Mouse (Mus musculus) kidney, postnatal 0 days (tissue): Measurements from ENCODE around the gene Pidd1. TPM values are rescaled to one million over a fixed set of nuclear protein-coding genes. Genes with fewer than 3 reads are reported as not detected.
A peak's percentile ranks its signal among the peaks of the same experiment; 100 is the strongest.

Experiments
- ATAC-seq: fragments of 200-750 bp; cut with Nextera tagmentation; replicated peaks from 2 replicates; pipeline ENCODE4 v1.8.0; 2017; ENCODE audit warnings: low read depth, moderate number of reproducible peaks, moderate TSS enrichment, moderate library complexity; ENCODE audit not compliant: low FRiP score
- DNase-seq: peaks from one replicate; pipeline ENCODE4 v3.0.0-alpha.2; 2016; ENCODE audit warnings: low spot score
- H3K27ac ChIP-seq: fragments of 300-500 bp; sonication (generic); 2 replicates; pipeline ENCODE4 v1.5.1; 2014; ENCODE audit warnings: mild to moderate bottlenecking
- H3K27me3 ChIP-seq: fragments of 300-500 bp; sonication (generic); 2 replicates; pipeline ENCODE4 v1.6.1; 2014; ENCODE audit warnings: low read length, mixed read lengths; ENCODE audit not compliant: insufficient read depth
- H3K36me3 ChIP-seq: fragments of 300-500 bp; sonication (generic); 2 replicates; pipeline ENCODE4 v1.6.1; 2014; ENCODE audit warnings: low read length, mixed read lengths; ENCODE audit not compliant: insufficient read depth
- H3K4me1 ChIP-seq: fragments of 300-500 bp; sonication (generic); replicated peaks from 2 replicates; pipeline ENCODE4 v1.6.1; 2014; ENCODE audit warnings: antibody characterized with exemption, low read length, mixed read lengths; ENCODE audit not compliant: insufficient read depth
- H3K4me2 ChIP-seq: fragments of 300-500 bp; sonication (generic); 2 replicates; pipeline ENCODE4 v1.6.1; 2014; ENCODE audit warnings: mild to moderate bottlenecking, low read length, moderate library complexity, mixed read lengths
- H3K4me3 ChIP-seq: fragments of 300-500 bp; sonication (generic); replicated peaks from 2 replicates; pipeline ENCODE4 v1.5.1; 2014; ENCODE audit warnings: low read depth, low read length
- H3K9ac ChIP-seq: fragments of 300-500 bp; sonication (generic); 2 replicates; pipeline ENCODE4 v1.6.1; 2014; ENCODE audit warnings: low read depth, low read length
- H3K9me3 ChIP-seq: fragments of 300-500 bp; sonication (generic); replicated peaks from 2 replicates; pipeline ENCODE4 v1.6.1; 2016; ENCODE audit warnings: low read length, inconsistent platforms, mixed read lengths
- CTCF ChIP-seq: IDR thresholded peaks from 2 replicates; pipeline ENCODE4 v1.5.1; 2016; ENCODE audit warnings: antibody characterized with exemption, low read depth, mild to moderate bottlenecking, moderate library complexity
- WGBS: fragments of 180-500 bp; shearing (Covaris S2); extraction: QIAGEN DNeasy Blood & Tissue Kit; methylation state at CpG from one replicate; pipeline ENCODE4 v1.1.7; 2014; 5-methylcytosine and 5-hydroxymethylcytosine counted together
- polyA plus RNA-seq: library from polyadenylated mRNA; unstranded; fragments of >200 nt; fragmentation: Nextera tagmentation; extraction: Ambion mirVana; gene quantifications from 2 replicates; pipeline ENCODE4 v1.2.1, GENCODE M21; 2015

Gene Pidd1
- polyA plus RNA-seq, 1 experiment from 2014 or later = 3.6 TPM

DNA sequence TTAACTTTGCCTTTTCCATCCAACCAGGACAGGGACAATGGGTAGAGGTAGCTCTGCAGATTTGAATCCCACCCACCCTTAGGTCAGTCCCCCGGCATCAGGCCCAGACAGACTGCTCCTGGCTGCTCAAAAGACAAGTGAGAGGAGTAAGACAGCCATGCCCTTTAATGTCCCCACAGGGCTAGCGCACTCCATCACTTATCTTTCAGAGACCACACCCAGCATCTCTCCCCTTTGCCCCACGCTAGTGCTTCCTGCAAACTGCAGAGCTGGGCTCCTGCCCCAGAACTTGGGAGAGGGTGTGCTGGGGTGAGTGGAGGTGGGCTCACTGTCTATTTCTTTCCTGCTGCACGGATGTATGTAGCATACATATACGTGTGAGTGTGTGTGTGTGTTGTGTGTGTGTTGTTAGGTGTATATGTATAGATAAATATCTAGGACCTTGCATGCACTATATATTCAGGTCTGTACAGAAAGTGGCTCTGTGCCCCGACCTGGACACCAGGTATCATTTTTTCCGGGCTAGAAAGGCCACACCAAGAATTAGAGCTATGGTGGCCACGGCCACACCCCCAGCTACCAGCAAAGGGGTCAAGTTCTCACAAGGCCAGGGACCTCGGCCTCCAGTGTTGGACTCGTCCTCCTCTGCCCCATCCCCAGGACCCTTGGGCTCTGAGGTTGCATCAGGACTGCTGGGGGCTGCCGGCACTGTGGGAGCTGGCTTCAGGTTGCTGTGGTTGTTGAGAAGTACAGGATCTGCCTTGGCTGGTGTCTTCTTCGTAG is 16.7 kb downstream of the Pidd1 start:
- H3K36me3 ChIP-seq = peaks cover 16% of the 10 kb centered on the region; the same call in 1 of the 2 replicates
- H3K4me1 ChIP-seq = no peaks in the 10 kb centered on the region
- TF ChIP-seq CTCF = no peak
- WGBS = 83% methylated on average over 12 of the region's 12 CpGs
- no peaks in the 10 kb centered on the region for H3K9me3 ChIP-seq
- no peak overlapping the region for H3K9ac ChIP-seq
- H3K27me3 ChIP-seq = no peaks in the 10 kb centered on the region
- H3K4me3 ChIP-seq = no peak overlapping the region
- H3K27ac ChIP-seq = no peak overlapping the region
- DNase-seq (no peak), ATAC-seq (no peak)
- no peak overlapping the region for H3K4me2 ChIP-seq

DNA sequence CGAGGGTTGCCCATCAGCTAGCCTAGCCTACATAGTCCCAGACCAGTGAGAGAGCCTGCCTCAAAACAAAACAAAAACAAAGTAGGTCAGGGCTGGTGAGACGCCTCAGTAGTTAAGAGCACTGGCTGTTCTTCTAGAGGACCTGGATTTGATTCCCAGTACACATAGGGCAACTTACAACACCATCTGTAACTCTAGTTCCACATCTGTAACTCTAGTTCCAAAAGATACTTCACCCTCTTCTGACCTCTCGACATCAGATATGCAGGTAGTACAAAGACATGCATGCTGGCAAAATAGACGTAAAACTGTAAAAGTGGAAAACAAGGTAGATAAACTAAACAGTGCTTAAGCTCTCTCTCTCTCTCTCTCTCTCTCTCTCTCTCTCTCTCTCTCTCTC is 20.0 kb downstream of the Pidd1 start:
- no peak for DNase-seq
- 56% methylated on average over 4 of the region's 4 CpGs for WGBS
- Histone ChIP-seq H3K4me1 (no peaks in the 10 kb centered on the region), H3K27me3 (no peaks in the 10 kb centered on the region), H3K9me3 (no peaks in the 10 kb centered on the region), H3K4me3 (no peak overlapping the region), H3K36me3 (no peaks in the 10 kb centered on the region), H3K27ac (no peak overlapping the region), H3K9ac (no peak overlapping the region), H3K4me2 (no peak overlapping the region)
- no peak for TF ChIP-seq CTCF
- no peak for ATAC-seq

DNA sequence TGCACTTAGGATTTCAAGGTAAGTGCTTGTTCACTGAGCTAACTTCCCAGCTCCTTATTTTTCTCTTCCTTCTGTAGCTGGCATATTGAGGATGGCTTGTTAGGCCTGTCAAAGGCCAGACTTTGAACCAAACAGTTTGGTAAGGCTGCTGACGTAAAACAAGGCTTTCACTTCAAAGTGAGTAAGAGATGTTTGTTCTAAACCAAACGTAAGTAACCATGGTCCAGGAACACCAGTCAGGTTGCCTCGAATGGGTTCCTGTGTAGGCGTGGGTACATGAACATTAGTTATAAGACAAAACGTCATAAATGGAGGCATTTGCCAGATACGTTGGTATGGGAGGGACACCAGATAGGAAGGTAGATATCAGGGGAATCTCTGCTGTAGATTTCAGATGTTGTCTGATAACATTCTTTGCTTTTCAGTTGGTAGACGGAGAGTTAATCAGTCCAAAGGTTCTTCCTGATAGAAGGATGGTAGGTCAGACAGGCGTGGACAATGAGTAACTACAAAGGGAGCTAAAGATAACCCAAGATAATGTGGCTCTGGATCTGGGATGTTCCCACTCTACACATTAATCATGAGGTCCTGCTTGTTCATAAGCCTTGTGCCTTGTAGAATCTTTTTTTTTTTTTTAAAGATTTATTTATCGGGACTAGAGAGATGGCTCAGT is 23.7 kb downstream of the Pidd1 start:
- 78% methylated on average over 9 of the region's 9 CpGs for WGBS
- DNase-seq = no peak
- no peak for ATAC-seq
- H3K4me3 ChIP-seq = no peak overlapping the region
- no peak overlapping the region for H3K27ac ChIP-seq
- TF ChIP-seq CTCF = no peak
- H3K36me3 ChIP-seq = no peaks in the 10 kb centered on the region
- H3K9ac ChIP-seq = no peak overlapping the region
- H3K9me3 ChIP-seq = no peaks in the 10 kb centered on the region
- no peak overlapping the region for H3K4me2 ChIP-seq
- H3K4me1 ChIP-seq = no peaks in the 10 kb centered on the region; the same call in 1 of the 2 replicates
- no peaks in the 10 kb centered on the region for H3K27me3 ChIP-seq

DNA sequence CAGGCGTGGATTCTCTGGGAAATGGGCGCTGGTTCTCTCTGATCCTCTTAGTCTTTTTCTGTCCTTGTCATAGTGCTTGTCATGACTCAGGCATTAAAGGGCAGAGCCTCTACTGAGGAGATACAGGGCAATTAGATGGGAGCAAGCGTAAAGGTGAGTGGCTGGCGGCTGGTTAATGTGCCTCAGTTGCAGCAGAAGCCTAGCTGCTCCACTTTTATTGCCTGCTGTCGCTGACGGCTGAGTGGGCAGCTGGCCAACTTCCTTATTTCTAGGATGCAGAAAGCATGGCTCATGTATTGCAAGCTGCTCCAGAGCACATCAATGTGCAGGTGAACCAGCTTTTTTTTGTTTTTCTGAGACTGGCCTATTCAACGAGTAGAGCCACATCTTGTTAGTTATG is 24.9 kb downstream of the Pidd1 start:
- DNase-seq (peak; percentile 22), ATAC-seq (no peak)
- H3K4me2 ChIP-seq = no peak overlapping the region
- H3K4me1 ChIP-seq = no peaks in the 10 kb centered on the region; the same call in 1 of the 2 replicates
- no peaks in the 10 kb centered on the region for H3K9me3 ChIP-seq
- TF ChIP-seq CTCF = no peak
- H3K4me3 ChIP-seq = no peak overlapping the region
- H3K36me3 ChIP-seq = no peaks in the 10 kb centered on the region
- no peak overlapping the region for H3K27ac ChIP-seq
- H3K9ac ChIP-seq = no peak overlapping the region
- 46% methylated on average over 7 of the region's 7 CpGs for WGBS
- H3K27me3 ChIP-seq = no peaks in the 10 kb centered on the region

DNA sequence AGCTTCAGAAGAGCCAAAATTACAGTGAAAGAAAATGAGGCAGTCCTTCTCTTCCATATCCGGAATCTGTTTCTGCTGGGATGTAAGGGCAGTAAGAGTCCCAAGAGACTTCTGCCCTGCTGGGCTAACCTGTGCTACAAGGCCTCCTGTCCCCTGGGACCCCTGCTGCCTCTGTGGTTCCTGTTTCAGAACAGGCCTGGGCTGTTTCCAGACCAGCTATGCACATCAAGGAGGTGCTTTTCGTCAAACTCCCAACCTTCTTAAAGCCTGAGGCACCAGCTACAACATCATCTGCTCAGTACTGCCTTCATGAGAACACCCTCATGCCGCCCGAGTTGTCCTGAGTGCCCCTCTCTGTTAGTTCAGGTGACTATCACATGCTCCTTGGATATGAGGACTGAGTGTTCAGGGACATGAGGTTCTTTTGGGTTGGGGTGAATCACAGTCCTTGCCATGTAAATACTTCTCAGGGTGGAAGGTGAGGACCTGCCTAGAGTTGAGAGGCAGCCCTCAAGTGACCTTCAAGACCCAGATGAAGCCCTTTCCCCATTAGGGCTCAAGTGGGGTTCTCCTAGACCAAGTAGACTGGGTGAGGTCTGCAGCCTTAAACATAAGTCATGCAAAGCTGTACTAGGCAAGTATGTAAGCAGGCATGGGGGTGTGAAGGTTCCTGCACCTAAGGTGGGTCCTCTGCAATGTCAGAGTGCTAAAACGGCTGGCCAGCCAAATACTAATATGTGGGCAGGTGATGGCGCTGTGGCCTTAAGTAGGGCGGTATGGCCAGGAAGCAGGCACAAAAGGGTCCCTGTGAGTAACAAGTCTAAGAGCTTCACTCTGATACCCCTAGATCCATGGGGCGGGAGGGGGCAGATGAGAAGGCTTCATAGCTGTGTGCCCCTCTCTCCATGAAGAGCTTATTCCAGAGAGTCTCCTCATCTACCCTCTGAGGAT is 25.8 kb downstream of the Pidd1 start:
- WGBS = 74% methylated on average over 8 of the region's 8 CpGs
- no peaks in the 10 kb centered on the region for H3K36me3 ChIP-seq
- no peaks in the 10 kb centered on the region for H3K9me3 ChIP-seq
- no peak overlapping the region for H3K27ac ChIP-seq
- H3K4me3 ChIP-seq = no peak overlapping the region
- no peaks in the 10 kb centered on the region for H3K27me3 ChIP-seq
- ATAC-seq (no peak), DNase-seq (no peak)
- TF ChIP-seq CTCF = peak; percentile 31; the same call in 1 of the 2 replicates
- H3K9ac ChIP-seq = no peak overlapping the region
- H3K4me2 ChIP-seq = no peak overlapping the region
- H3K4me1 ChIP-seq = peaks cover under 1% of the 10 kb centered on the region
